Mouse (Mus musculus): ENCODE measurements around the gene Hebp1.

The Hebp1 gene

DNA sequence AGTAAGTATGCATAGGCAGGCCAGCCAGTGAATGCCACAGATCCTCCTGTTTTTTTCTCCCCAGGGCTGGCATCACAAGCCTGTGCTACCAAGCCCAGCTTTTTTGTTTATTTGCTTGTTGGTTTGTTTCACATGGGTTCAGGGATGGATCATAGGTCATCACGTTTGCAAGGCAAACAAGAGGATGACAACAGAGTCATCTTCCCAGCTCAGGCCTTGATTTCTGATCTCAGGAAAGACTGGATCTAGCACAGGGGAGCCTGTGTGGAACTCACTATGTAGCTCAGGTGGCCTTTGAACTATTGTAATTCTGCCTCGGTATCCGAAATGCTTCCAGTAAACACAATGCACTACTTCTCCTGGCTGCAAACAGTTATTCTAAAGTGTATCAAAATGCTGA is 35.5 kb downstream of the Hebp1 start:
- DNase-seq (ENCODE audit: low spot score), result no peak

GRCm38 (mm10) chr6:135161356-135161755 is 36.5 kb downstream of the Hebp1 start:
- no peak for DNase-seq (ENCODE audit: low spot score)

DNA sequence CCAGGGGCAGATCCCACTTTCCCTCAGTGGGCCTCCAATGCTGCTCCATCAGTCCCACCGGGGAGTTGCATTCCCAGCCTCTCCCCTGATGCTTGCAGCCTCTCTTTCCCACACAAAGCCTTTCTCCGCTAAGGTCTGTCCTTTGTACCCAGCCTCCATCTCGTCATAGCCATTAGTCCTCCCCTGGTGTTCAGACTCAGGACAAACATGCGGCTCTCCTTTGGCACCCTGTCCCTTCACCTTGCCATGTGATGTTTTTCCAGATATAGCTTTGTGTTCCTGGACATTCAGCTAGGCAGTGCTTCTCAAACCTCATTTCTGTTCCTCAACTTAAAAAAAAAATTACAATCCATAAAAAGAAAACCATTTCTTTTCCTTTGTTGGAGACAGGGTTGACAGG is 39.3 kb downstream of the Hebp1 start:
- DNase-seq (ENCODE audit: low spot score), result no peak

DNA sequence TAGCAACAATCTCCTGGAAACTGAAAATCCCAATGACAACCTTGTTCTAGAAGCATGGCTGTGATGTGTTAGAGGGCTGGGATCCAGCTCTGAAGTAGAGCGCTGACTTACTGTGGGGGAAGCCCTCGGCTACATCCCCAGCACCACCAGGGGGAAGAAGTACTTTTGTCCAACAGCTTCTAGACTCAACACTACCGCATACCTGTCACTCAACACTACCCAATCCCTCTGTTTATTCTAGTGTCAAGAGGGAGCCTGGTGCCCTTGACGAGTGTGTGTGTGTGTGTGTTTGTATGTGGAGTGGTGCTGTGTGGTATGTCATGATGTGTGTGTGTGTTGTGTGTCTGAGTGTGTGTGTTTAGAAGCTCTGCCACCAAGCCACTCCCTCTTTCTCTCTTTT is 40.3 kb downstream of the Hebp1 start:
- DNase-seq (ENCODE audit: low spot score), result no peak

- DNase-seq (ENCODE audit: low spot score), result no peak
Observed at GRCm38 (mm10) chr6:135156597-135156996, 41.2 kb downstream of the Hebp1 start.

DNA sequence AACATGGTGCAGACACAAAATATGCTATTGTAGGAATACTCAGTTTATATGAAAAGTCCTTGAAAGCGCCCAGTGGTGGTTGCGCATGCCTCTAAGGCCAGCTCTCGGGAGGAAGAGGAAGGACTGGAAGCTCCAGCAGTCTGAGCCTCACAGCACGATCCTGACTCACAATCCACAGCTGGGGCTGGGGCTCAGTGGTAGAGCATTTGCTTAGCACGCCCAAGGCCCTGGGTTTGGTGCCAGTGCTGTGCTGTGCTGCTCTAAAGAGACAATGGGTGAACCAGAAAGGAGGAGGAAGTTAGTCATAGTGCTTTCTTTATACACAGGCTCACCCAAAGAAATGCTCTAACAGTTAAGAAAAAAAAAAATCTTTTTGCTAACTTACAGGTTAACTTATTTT is 44.1 kb downstream of the Hebp1 start:
- DNase-seq (ENCODE audit: low spot score), result no peak

DNA sequence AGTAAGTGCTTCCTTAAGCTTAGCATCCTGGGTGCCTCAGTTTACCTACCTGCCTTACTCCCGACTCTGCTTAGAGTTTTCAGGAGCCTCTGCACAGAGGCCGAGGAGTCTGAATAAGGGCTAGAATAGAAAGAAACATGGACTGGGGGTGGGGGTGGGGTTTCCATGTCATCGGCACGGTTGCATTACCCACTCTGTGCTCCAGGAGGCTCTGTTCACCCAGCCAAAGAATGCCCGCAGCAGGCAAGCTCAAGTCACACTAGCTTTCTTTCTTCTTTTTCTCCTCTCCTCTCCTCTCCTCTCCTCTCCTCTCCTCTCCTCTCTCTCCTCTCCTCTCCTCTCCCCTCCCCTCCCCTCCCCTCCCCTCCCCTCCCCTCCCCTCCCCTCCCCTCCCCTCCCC is 47.5 kb downstream of the Hebp1 start:
- DNase-seq (ENCODE audit: low spot score), result peak; percentile 68

DNA sequence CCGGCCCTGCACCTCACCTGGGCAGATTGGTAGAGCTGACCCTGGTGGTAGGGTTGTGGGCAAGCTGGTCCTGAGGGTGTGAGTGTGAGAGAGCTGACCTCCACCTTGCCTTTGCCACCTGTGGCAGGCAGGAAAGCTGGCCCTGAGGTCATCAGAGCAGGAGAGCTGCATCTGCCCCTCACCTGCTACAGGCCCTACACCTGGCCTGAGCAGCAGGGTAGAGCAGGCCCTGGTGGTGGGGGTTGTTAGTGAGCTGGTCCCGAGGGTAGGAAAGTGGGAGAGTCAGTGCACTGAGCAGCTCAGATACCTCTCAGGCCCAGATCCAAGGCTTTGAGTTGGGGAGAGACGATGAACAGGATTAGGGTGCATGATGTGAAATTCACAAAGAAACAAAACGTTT is 48.1 kb downstream of the Hebp1 start:
- DNase-seq (ENCODE audit: low spot score), result no peak

DNA sequence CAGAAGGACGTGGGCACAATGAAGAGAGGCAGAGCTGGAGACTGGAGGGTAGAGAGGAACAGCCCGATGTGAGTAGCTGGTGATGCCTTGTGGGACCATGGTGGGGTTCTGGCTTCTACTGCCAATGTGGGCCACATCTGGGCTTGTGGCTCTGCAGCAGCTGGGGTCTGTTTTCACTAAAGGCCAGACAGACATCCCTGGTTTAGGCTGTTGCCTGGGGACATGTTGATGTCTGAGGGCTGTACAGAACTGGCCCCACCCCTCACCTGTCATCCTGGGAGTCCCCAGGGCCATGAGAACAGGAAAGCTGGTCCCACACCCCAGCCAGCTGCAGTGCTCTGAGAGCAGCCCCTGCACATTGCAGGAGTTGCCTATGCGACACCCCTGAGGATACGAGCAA is 48.6 kb downstream of the Hebp1 start:
- DNase-seq (ENCODE audit: low spot score), result no peak

DNA sequence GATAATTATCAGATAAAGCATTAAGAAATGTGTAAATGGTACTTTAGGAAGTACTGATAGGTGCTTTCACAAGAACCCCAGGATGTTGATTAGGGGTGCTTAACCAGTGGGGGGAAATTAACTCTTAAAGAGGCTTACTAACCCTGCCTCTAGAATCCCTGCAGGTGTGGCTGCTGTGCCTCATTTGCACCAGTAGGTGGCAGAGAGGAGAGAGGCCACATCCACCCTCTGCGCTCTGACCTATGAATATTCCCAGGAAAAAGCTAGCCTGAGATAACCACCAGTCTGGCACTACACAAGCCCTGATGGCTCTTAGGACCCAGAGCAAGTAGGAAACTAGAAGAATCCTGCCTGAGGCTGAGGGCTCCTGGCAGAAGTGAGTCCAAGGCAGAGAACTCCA is 49.3 kb downstream of the Hebp1 start:
- DNase-seq (ENCODE audit: low spot score), result peak; percentile 59

GRCm38 (mm10) chr6:135145976-135146375 is 51.8 kb downstream of the Hebp1 start:
- no peak for DNase-seq (ENCODE audit: low spot score)

DNA sequence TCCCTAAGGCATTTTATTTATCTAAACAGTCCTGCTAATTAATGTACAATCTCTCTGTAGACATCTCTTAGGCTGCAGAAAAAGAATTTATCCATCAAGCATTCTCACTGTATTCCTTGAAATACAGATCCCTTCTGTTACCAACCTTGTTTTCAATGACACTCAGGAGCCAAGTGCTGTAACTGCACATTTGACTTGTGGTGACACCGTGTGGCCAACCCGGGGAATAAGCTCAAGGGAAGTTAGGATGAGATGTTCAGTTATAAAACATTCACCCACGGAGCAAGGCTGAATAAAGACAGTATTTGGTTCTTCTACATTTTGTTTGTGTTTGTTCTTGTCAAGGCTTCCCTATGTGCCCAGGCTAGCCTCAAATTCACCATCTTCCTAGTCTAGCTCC is 53.3 kb downstream of the Hebp1 start:
- DNase-seq (ENCODE audit: low spot score), result peak; percentile 71

DNA sequence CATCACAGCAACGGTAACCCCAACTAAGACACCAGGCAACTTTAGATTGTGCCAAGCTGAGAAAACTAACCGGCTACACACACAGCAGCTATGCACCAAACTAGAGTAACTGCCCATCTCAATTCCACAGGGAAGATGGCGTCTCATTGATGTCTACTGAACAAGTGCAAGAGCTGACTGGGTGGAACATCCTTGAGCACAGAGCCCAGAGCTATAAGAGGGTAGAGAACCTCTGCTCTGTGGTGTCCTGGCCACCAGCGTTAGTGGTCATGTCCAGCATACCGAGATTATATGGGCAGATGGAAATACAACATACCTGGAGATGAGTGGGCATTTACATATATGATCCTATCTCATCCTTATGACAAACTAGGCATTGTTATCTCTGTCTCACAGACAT is 54.7 kb downstream of the Hebp1 start:
- DNase-seq (ENCODE audit: low spot score), result no peak

DNA sequence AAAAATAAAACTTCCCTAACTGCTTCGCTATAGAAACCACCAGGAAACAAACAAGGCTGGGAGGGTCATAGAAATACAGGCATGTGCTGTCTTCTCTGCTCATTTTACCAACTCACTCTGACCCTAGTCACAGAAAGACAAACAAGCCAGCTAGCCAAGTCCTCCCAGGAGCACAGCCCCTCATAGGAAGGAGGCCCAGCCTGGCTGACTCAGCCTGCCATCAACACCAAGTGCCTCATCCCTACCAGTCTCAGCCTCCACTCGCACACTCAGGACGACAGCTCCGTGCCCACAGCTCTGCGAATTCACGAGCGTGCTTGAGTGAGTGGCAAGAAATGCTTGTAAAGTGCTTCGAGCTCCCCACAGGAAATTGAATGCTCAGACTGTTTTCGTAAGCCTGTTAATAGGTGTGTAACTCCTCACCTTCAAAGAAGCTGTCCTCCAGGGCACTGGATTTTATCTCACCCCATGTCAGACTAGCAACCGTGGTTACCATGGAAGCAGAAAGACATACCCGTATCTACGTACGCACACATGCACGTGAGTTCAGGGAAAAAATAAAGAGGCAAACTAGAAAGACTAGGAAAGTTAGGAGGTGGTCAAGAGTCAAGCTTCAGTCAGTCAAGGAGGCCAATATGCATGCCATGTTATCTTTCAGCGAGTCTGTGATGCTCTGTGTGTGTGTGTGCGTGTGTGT is 56.2 kb downstream of the Hebp1 start:
- DNase-seq (ENCODE audit: low spot score), result no peak

- no peak for DNase-seq (ENCODE audit: low spot score)
Observed at GRCm38 (mm10) chr6:135138746-135139145, 59.1 kb downstream of the Hebp1 start.

DNA sequence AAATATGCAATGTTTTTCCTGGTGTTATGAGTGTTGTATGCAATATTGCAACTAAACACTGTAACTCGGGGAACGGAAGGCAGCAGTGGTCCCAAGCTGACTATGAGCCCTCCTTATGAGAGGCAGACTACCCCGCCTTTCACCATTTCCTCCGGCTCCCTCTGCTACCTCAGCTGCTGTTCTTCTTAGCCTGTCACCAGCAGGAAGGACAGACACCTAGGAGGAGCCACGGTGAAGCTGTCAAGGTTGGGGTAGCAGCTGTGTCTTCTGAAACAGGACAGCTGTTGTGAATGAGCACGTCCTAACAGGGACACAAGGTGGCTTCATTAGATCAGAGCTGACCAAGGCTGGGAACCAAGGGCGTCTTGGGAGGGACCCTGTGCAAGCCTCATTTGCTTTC is 59.6 kb downstream of the Hebp1 start:
- DNase-seq (ENCODE audit: low spot score), result no peak

- DNase-seq (ENCODE audit: low spot score), result no peak
Observed at GRCm38 (mm10) chr6:135137736-135138135, 60.1 kb downstream of the Hebp1 start.

DNA sequence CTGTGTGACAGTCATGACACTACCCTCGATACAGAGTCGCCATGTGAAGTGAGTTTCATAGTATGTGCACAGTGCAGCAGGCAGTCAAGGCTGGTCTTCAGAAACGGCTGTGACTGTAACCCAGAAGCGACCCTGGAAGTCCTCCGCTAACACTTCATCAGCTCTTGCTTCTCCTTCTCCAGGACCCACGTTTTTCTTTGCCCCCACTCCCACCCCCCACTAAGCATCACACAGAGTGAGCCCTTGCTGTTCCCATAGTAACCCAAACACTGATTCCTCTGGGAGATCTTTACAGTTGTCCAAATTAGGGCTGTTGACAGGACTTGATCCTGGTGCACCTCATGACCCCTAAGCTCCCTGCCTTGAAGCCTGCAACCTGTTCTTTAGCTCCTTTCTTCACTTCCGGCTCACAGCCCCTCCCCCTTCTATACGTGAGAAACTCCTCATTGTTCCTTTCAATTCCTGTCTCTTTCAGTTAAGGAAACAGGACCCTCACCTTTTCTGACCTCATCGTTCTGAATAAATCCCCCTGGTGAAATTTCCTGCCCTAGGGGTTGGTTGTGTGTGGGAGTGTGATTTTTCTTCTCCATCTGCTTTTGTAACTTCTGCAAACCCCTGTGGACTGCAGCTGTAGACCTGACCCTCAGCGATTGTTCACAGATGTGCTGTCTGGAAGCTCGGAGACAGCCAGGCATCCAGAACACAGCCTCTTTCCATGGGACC is 61.2 kb downstream of the Hebp1 start:
- peak; percentile 72 for DNase-seq (ENCODE audit: low spot score)

GRCm38 (mm10) chr6:135135735-135136134 is 62.1 kb downstream of the Hebp1 start:
- DNase-seq (ENCODE audit: low spot score), result no peak

DNA sequence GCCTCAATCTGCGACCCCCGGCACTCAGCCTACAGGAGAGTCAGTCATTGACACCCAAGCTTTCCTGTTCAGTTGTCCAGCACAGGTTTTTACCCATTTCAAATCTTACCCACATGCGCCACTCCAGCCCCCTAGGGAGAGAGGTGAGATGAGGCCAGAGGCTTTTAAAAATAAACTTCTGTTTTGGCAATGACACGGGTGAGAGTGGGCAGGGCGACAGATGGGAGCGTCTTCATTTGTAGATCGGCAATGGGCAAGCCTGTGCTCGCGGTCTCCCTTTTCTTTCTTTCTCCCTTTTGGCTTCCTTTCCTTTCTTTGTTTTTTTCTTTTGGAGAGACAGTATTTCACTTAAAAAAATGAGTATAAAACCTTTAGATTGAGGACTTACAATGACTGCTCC is 64.3 kb downstream of the Hebp1 start:
- DNase-seq (ENCODE audit: low spot score), result no peak

DNA sequence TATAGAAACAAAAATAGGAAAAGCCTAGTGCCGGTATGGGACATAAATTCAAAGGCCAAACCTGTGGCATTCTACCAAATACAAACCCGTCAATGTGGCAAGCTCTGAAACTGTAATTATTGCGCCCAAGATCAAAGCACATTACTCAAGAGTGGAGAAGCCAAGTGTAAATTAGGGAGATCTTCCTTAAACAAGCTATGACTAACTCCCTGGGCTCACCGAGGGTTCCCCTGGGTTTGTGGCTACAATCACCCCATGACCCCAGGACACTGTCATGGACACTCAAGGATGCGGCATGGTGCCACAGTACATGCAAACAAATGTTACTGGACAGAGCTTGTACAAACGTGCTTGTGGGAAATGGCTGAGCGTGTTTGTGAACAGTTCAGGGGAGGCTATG is 64.7 kb downstream of the Hebp1 start:
- DNase-seq (ENCODE audit: low spot score), result no peak

GRCm38 (mm10) chr6:135124755-135125380 is 73.0 kb downstream of the Hebp1 start:
- DNase-seq (ENCODE audit: low spot score), result no peak

- no peak for DNase-seq (ENCODE audit: low spot score)
Observed at GRCm38 (mm10) chr6:135118183-135118582, 79.6 kb downstream of the Hebp1 start, which contains the start of gene Gprc5d. Gene Gprc5d (minus strand): TSS chr6:135118283.

All from embryo, embryonic 10.5 days (tissue).